Mouse (Mus musculus): ENCODE measurements around the gene Wdr72.

Wdr72 gene

DNA sequence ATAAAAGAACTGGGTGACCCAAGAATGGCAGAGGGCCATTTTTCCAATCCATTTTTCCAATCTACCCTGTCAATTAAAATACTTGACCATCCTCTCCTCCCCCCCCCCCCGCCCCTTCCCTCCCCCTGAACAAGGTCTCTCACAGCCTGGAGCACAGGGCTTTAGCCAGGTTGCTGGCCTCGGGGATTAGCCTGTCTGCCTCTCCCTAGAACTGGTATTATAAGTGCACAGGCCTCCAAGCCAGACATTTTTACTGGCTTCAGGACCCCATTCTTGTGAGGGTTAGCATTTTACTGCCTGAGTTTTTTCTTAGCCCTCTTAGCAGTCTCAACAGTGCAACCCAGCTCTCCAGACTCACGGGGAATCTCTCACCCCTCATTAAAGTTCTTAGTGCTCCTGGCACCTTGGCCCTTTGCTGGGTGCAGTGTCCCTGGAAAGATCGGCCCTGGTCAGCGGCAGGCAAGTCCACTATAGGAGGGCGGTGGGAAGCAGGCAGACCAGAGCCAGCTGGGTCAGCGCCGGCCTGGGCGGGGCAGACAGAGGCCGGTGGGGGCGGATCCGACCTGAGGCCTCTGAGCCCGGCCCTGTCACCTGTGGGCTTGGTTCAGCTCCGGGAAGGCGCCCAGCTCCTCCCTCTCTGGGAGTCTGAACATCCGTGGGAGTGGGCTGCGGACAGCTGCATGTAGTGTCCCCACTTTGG, at the start of gene Wdr72:
Gene Wdr72 (plus strand): TSS at position 596 of the 700 bp plus-strand sequence.
- no peak for DNase-seq

DNA sequence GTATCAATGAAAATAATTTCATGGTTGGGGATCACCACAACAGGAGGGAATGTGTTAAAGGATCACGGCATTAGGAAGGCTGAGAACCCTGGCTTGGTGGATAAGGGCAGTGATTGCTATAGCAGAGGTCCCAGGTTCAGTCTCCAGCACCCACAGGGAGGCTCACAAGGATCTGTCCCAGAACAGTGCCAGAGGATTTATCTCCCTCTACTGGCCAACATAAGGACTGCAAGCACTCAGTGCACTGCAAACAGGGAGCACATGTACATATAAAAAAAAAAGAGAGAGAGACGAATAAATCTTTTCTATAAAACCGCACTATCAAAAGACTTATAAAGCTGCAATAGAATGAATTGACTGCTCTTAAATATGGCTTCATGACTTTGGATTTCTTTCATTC, 43.9 kb upstream of the Wdr72 start:
- no peak for DNase-seq

DNA sequence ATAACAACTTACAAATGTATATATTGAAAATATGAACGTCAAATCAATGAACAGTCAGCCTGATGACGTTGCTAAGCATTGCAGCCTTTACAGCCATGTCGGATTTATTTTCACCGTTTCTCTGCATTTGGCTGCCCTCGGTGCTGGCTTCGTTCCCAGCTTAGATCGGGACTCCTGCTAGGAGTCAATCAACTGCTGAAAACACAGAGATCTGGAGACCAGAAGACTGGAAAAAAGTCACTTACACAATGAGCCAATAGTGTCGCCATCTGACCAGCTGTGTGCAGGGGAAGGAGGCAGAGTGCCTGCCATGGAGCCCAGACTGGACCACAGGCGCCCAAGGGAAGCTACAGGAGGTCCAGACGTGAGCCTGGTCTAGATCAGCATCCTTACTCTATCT, 43.4 kb upstream of the Wdr72 start:
- no peak for DNase-seq

DNA sequence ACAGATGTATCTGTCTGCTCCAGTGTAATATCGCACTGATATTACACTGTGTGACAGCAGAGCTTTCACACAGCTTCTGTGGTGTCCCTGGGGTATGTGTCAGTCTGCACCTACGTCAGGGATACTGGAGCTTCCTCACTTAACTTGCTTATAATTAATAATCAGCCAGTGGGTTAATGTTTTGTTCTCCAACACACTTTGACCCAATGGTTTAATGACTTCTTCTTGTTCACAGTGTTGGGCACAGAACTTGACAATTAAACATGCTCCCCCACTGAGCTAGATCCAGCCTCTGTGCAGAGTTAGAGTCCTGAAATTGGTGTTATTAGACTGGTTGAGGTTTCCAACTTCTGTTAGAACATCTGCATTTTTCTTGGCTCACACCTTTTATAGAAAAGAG, 34.2 kb upstream of the Wdr72 start:
- DNase-seq, result no peak

DNA sequence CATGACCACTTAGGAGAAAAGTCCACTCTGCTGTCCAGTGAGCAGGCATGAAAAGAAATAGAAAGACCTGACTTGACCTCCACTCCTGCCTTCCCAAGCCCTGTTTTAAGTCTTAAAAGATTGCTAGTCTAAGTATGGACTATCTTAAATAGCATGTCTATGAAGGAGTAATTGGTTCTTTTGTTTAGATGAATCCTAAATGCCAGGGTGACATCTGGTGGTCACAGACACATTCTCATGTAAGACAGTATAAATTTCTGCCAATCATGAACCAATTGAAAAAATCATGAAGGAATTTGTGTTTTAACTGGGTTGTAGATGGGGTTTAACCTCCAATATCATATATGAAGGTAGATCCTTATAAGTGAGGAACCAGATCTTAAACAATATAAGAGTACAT, 31.7 kb upstream of the Wdr72 start:
- DNase-seq, result no peak

DNA sequence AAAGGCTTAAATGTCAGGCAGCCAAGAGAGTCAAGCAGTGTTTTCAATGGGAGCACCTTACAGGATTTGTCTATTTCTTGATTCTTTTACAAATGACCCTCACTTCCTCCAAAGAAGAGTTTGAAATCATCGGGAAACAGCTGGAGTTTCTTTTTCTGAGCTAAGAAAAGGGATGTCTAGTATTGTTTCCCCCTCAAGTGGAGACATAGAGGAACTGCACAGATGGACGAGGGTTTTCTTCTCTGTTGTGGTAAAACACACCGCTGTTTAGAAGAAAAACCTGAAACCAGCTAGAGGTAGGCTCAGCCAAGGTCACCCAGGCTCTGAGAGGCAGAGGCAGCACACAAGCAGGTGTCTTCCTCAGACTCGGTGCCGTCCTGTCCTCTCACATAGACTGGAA, 29.9 kb upstream of the Wdr72 start:
- no peak for DNase-seq

DNA sequence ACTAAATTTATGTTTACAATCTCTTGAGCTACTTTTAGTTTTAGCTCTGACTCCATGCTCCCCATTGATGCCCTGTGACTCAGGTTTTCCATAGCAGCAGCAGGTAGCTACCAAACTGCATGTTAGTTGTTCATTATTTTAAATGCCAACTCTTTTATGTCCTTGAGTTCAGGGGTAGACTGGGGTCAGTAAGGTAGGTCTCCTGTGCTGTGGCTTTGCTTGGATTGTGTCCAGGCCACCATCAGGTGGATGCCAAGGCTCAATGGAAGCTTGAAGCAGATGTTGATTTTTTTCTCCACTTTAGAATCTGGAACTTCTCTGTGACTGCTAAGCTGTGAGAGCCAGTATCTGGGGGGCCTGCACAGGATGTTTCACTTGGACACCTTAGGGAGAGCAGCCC, 8.6 kb upstream of the Wdr72 start:
- DNase-seq, result no peak

DNA sequence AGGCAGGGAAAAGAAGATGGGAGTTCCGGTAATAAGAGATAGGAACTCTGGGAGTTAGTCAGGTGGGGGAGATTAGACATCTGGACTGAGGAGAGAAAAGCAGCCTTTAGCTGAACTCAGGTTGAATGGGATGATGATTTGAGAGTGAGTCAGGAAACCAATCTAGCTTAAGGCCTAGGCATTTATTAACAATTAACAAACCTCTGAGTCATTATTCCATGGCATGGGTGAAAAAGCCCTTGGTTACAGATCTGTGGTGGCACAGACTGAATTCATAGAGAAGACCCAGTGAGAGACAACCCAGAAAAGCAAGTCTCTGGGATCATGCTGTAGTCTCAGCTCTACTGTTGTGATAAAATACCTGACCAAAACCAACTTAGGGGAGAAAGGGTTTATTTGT, 7.5 kb upstream of the Wdr72 start:
- no peak for DNase-seq

DNA sequence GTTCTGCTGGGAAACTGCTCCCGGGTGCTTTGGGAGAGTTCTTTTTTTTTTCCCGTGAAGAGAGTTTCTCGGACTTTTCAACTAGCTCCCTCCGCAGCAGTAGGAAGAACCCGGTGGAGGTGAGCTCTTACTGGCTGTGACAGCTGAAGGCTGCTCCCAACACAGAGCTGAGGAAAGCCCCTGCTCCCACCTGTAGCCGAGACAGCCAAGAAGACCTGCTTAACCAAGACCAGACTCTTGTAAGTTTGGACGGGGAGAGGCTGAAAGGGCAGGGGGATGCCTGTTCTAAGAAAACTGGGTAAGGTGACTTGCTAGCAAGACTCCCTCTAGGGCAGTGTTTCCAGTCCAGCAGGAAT, 283 bp downstream of the Wdr72 start:
- no peak for DNase-seq

DNA sequence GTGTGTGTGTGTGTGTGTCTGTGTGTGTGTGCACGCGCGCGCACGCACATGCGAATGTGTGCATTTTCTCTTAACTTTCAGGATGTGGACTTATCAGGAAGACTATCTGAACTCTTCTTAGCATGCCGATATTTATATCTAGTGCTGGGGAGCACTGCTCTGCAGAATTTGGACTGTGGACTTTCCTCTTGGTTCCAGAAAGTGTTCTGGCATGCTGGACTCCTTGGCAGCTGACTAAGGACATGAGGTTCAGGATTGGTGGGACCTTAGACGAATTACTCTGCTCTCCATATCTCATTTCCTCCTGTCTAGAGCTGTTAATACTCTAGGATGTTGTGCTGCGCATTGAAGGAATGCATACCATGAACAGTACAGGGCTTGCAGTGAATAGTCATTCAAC, 2.4 kb downstream of the Wdr72 start:
- DNase-seq, result no peak

DNA sequence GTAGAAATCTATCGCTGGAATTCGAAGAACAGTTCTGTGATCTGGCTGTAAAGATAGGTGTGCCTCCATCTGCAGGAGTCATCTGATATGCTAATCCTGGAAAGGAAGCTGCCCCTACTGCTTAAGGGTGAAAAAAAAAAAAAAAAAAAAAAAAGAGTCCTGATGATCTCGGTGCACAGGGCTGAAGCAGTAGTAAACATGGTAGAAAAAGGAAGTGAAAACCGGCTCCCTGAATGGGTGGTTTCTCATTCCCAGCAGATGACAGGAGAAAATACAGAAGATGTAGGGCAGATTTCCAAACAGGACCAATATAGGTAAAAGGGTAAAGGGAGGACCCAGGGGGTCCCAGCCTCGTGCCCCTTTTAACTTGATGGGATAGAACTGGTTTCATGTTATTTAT, 16.1 kb downstream of the Wdr72 start:
- DNase-seq, result no peak

DNA sequence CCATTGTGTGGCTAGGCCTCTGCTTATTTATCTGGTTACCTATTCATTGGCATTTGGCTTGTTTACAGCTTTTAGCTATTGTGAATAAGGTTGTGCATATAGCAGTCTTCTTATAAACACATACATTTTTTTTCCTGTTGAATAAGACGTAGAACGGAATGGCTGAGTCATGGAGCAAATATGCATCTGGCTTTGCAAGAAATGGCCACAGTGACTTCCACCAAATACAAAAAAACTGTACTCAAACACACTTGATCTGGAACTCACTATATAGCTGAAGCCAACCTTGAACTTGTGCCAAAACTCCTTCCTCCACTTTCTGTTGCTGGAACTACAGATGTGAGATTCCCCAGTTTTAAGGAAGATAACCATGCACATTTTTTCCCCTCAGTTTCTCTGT, 23.9 kb downstream of the Wdr72 start:
- DNase-seq, result no peak

DNA sequence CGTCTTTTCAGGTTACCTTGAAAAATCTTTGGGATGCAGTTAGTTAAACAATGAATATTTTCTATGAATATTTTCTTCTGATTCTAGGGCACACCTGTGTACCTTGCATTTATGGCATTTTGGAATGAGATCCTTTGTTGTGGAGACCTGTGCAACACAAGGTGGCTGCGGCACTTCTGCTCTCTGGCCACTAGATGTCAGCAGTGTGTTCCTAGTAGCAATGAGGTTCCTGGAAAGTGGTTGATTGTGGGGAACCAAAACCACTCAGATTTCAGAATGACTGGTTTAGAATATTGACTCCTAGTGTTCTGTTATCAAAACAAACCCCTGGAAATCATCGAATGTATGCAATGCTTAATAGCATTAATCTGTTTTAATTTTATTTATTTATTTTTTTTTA, 31.7 kb downstream of the Wdr72 start:
- DNase-seq, result peak; percentile 10

DNA sequence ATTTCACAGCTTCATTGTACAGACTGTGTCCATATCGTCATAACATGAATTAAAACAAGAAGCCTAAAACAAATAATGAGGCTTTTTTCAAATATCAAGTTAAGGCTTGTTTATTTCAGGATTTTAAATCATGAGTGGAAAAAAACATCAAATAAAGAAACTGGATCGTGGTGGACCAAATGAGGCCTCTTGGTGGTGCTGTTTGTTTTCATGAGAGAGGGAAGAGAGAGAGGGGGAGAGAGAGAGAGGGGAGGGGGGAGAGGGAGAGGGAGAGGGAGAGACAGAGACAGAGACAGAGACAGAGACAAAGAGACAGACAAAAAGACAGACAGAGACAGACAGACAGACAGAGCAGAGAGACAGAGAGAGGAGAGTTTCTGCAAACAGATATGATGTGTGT, 32.5 kb downstream of the Wdr72 start:
- no peak for DNase-seq

DNA sequence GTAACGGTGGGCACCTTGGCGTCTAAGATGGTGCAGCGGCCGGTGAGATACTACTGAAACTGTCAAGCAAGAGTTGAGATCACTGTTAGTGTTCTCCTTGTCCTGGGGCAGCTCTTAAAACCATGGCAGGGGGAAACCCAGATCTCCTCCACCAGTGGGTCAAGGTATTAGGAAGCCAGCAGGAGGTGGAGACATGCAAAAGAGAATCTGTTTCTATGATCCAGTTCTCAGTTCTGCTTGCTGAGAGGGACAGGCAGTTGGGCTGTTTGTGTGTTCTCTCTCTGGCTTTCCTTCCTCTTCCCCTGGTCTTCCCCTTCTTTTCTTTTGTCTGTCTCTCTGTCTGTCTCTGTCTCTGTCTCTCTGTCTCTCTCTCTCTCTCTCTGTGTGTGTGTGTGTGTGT, 35.0 kb downstream of the Wdr72 start:
- DNase-seq, result no peak

DNA sequence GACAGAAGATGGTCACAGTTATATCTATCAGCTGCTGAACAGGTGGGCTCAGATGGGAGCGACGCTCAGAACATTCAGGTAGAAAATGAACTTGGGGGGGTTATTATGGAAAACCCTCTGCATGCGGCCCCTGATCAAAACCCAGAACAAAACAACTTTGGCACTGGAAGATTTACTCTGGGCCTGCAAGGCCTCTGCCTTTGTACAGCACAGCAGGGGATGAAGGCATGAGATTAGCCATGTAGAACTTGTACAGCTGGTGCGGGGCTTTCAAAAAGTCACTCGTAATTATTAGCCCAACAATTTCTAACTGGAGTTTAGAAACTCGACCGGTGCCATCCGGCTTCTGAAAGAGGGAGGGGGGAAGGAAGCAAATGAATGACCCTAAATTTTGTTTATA, 38.1 kb downstream of the Wdr72 start:
- no peak for DNase-seq

DNA sequence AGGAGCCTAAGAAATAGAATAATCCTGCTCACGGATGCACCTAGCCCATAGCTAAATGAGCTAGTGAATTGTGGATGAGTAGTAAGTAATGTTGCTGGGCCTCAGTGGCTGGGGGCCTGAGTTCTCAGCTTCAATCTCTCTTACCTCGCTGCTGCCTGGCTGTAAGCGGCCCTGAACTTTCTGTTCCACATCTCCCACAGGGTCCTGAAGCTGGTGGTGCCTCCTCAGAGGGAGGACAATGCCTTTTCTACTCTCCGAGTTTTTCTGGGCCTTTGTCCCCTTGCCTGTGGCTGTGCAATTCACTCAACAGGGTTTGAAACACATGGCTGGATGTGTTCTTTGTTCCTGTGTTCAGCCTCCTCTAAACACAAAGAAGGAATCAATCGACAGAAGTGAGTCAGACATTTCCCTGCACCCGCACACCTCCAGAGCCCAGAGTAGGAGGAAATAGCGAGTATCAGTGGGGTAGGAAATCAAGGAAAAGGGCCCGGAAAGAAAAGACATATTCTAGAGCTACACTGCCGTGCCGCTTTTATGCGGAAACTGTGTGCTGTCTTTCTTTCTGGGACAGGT, 50.3 kb downstream of the Wdr72 start:
- DNase-seq, result no peak

DNA sequence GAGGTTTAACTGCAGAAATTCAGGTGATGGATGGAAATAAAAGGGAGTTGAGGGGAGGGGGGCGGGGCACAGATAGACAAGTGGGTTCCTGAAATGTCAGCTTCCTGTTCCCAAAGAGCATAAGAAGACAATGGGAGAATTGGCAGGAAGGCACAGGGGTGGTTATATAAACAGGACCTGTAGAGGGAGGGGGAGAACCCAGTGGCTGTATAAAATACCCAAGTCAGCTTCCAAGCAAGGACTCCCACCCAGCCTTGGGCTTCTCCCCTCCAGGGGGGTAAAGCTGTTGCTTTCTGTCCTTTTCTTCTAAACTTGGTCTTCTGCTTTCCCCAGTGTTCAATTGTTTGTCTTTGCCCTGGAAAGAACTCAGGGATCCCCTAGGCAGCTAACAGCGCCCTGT, 55.5 kb downstream of the Wdr72 start:
- no peak for DNase-seq

DNA sequence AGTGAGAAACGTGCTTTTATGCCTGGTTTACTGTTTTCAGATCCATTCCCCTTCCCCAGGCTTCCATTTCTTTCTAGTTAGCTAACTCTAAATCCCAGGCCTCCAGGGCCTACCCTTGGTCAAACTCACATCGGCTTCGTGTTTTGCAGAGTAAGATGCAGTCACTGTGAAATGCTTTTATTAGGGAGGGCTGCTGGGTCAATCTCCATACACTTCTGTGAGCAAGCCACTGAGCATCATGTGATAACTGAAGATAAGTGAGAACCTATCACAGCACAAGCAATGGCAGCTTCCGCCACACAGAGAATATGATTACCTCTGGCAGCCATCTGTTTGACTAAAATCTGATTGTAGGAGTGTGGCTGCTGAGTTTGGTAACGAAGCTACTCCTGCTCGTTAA, 59.7 kb downstream of the Wdr72 start:
- no peak for DNase-seq

DNA sequence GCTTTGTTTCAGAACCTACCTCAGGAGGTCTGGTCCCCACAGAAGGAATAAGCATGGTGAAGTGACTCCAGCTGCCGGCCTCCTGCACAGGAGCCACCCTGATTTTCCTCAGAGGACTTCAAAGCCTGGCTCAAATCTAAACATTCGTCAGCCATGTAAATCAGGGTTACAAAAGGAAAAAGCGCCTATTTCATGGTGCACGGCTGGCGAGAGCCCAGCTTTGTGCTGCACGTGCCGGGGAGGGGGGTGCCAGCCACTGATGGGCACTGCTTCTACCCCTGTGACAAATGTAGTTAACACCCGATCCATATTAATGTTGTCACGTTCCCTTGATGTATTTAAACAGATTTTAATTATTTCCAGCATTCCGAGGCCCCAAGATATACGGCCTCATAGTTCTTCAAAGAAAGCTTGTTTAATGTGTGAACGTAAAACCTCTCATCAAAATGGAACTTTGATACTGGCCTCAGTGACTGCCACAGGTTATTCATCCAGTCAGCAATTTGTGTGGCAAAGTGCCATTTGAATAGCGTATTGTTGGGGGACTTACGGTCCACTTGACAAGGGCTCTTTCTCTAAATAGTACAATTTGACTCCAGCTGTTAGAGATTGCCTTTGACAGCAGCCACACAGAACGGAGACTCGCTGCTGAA, 76.7 kb downstream of the Wdr72 start:
- no peak for DNase-seq

DNA sequence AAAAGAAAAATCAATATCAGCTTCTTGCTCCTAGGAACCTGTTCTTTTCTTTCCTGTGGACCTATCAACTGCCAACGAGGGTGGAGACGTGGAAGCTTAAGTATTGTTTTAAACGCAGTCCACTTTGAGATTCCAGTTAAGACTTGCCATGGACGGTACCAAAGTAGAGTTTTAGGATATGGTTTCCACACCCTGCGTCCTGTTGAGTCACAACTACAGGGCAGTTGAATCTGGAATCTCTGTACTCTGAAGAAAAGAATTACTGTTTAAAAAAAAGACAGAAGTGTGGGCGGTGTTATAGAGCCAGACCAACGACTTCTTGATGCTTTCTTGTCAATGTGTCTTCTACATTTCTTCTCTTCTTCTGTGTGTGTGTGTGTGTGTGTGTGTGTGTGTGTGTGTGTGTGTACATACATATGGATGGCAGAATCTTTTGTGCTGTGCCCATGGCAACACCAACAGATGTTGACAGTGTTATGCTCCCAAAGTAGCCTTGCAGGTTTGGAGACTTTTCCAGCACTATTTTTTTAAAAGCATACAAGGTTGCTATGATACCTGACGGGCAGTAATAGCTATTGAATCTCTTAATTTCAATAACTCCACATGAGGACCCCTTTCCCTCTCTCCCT, 77.4 kb downstream of the Wdr72 start:
- DNase-seq, result no peak

DNA sequence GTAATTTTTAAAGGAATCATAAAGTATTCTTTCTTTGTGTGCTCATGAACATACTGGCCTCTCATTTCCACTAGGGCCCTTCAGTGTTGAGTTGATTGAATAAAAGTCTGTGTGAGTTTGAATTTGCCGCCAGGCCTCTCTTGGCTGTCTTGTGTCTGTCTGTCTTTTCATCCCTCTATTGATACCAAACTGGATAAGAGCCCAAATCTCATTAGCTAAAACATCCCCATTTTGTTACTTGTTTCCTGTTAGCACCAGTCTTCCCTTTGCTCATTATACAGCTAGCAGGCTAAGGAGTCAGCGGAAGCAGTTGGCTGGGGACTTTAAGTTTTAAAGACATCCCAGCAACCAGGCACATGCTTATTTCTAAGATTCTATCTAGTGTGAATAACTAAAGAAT, 84.7 kb downstream of the Wdr72 start:
- no peak for DNase-seq

DNA sequence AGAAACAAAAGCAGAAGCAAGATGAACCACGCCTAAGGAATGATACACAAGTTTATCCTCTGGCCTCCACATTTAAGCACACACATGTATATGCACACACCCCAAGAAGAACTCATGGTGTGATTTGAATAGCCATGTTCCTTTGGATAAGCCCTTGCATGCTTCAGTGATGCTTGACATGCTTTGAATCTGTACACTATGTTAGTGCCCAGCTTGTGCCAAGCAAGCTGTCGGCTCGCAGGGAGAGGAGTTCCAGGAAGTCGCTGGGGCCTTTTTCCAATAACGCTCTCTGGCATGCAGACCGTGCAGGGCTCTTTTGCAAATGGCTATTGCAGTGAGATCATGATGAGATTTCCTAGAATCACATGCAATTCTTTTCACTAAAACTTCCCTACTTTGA, 118.1 kb downstream of the Wdr72 start:
- no peak for DNase-seq

DNA sequence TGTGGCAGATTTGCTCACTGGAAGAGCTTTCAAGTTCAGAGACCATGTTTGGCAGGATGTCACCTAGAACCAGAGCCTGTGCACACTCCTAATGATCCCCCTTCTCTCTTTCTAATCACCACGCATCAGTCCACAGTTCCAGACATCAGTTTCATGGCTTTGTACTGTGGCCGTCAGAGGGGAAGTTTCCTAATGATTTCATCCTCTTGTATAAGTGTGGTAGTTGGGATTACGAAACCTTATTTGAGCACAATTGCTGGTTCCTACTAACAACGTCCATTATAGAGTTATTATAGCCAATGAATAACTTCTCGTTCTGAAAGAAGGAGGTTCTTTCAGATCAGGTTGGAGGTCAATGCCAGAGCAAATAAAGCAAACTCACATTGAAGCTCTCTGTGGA, 131.1 kb downstream of the Wdr72 start:
- DNase-seq, result no peak
